Mouse (Mus musculus) left cerebral cortex, adult 2 months (tissue): Measurements from ENCODE around the gene Dapk2. TPM values are rescaled to one million over a fixed set of nuclear protein-coding genes. Genes with fewer than 3 reads are reported as not detected.

Experiments used
- DNase-seq, 2 experiments: peaks; one replicate each; pipeline ENCODE4 v3.0.0; 2021 to 2022; ENCODE audit warnings: low spot score in 2 of 2, mixed read lengths in 1 of 2; ENCODE audit errors: extremely low spot score in 1 of 2
- H3K27ac ChIP-seq: fragments of 200-600 bp; 2 replicates; pipeline ENCODE4 v1.8.1; 2022
- H3K4me3 ChIP-seq: fragments of 200-600 bp; 2 replicates; pipeline ENCODE4 v1.8.1; 2022
- CTCF ChIP-seq: fragments of 200-600 bp; IDR thresholded peaks from 2 replicates; pipeline ENCODE4 v1.8.1; 2022; ENCODE audit warnings: antibody characterized with exemption, mild to moderate bottlenecking, moderate library complexity
- intact Hi-C: fragments of 180-260 bp; cut with DNase I; formaldehyde crosslinking; loops from one replicate; pipeline ENCODE4 v1.15.1; 2025
- total RNA-seq, 2 experiments: library from RNA; stranded (reverse); gene quantifications; 2 replicates each; pipeline ENCODE4 v1.2.3; 2021

Dapk2 gene
- total RNA-seq, 2 experiments from 2014 or later = 2.6 to 2.8 TPM

- DNase-seq = no peak
- Histone ChIP-seq H3K4me3 (no peak overlapping the region), H3K27ac (no peak overlapping the region)
- TF ChIP-seq CTCF = no peak
- intact Hi-C loops = no loop called here
These were observed 61.1 kb downstream of the Dapk2 start for GRCm38 (mm10) chr9:66218917-66219725.

- intact Hi-C loops = no loop called here
- no peak overlapping the region for H3K4me3 ChIP-seq
- no peak for TF ChIP-seq CTCF
These were observed 65.8 kb downstream of the Dapk2 start for GRCm38 (mm10) chr9:66223872-66224271.

GRCm38 (mm10) chr9:66225737-66226485 is 67.9 kb downstream of the Dapk2 start:
- intact Hi-C loops = no loop called here
- Histone ChIP-seq H3K27ac (no peak overlapping the region), H3K4me3 (no peak overlapping the region)
- DNase-seq = no peak
- TF ChIP-seq CTCF = no peak

More at GRCm38 (mm10) chr9:66223872-66224271, 65.8 kb downstream of the Dapk2 start:
- no peak for DNase-seq
- H3K27ac ChIP-seq = no peak overlapping the region

- intact Hi-C loops = no loop called here
- Histone ChIP-seq H3K4me3 (no peak overlapping the region), H3K27ac (no peak overlapping the region)
- TF ChIP-seq CTCF = no peak
- DNase-seq = no peak
These were observed 70.6 kb downstream of the Dapk2 start for GRCm38 (mm10) chr9:66228456-66229151.

GRCm38 (mm10) chr9:66231820-66232479 is 73.9 kb downstream of the Dapk2 start:
- intact Hi-C loops = no loop called here
- no peak overlapping the region for H3K27ac ChIP-seq
- TF ChIP-seq CTCF = no peak
- no peak overlapping the region for H3K4me3 ChIP-seq
- DNase-seq = no peak

GRCm38 (mm10) chr9:66236615-66237014 is 78.6 kb downstream of the Dapk2 start:
- H3K4me3 ChIP-seq = no peak overlapping the region
- no peak for TF ChIP-seq CTCF
- no peak overlapping the region for H3K27ac ChIP-seq
- intact Hi-C loops = no loop called here
- no peak for DNase-seq

GRCm38 (mm10) chr9:66237742-66238141 is 79.7 kb downstream of the Dapk2 start:
- DNase-seq = no peak
- H3K27ac ChIP-seq = no peak overlapping the region
- no peak overlapping the region for H3K4me3 ChIP-seq
- intact Hi-C loops = no loop called here
- no peak for TF ChIP-seq CTCF

GRCm38 (mm10) chr9:66239173-66239572 is 81.2 kb downstream of the Dapk2 start:
- intact Hi-C loops = no loop called here
- no peak for TF ChIP-seq CTCF
- H3K27ac ChIP-seq = no peak overlapping the region
- no peak for DNase-seq
- H3K4me3 ChIP-seq = no peak overlapping the region

GRCm38 (mm10) chr9:66239691-66240090 is 81.7 kb downstream of the Dapk2 start:
- Histone ChIP-seq H3K4me3 (no peak overlapping the region), H3K27ac (no peak overlapping the region)
- no peak for TF ChIP-seq CTCF
- intact Hi-C loops = loop anchor here (5.0 kb wide), 1 partner anchor 82 kb away; the partner anchor contains the start of gene Dapk2
- no peak for DNase-seq

GRCm38 (mm10) chr9:66240493-66240892 is 82.5 kb downstream of the Dapk2 start:
- no peak overlapping the region for H3K27ac ChIP-seq
- intact Hi-C loops = loop anchor here (5.0 kb wide), 1 partner anchor 83 kb away; the partner anchor contains the start of gene Dapk2
- H3K4me3 ChIP-seq = no peak overlapping the region
- no peak for TF ChIP-seq CTCF
- DNase-seq = no peak

- Histone ChIP-seq H3K4me3 (no peak overlapping the region), H3K27ac (no peak overlapping the region)
- peak; percentile 65 for TF ChIP-seq CTCF
- DNase-seq = no peak
- intact Hi-C loops = loop anchor here (5.0 kb wide), 1 partner anchor 84 kb away; the partner anchor contains the start of gene Dapk2
These were observed 83.0 kb downstream of the Dapk2 start for GRCm38 (mm10) chr9:66240991-66241390.
